Mouse (Mus musculus) megakaryocyte, embryonic 14.5 days (primary cell): Measurements from ENCODE around the gene Gm11213.

Experiments used
- FLI1 ChIP-seq: IDR thresholded peaks from 2 replicates; pipeline ENCODE4 v1.6.1; 2012; ENCODE audit warnings: low read length, inconsistent platforms, mixed read lengths
- GATA1 ChIP-seq: IDR thresholded peaks from 3 replicates; pipeline ENCODE4 v1.6.1; 2012; ENCODE audit warnings: mixed read lengths, low read length, inconsistent platforms, borderline replicate concordance

- no peak for TF ChIP-seq FLI1
- no peak for TF ChIP-seq GATA1
Observed at GRCm38 (mm10) chr4:63555111-63555510, 50.0 kb downstream of the Gm11213 start.
